Mouse (Mus musculus): ENCODE results near the gene Smyd3. TPM values are rescaled to one million over a fixed set of nuclear protein-coding genes. Genes with fewer than 3 reads are reported as not detected.

The Smyd3 gene
- total RNA-seq, 2 experiments from 2014 or later = 18.2 to 19.3 TPM

DNA sequence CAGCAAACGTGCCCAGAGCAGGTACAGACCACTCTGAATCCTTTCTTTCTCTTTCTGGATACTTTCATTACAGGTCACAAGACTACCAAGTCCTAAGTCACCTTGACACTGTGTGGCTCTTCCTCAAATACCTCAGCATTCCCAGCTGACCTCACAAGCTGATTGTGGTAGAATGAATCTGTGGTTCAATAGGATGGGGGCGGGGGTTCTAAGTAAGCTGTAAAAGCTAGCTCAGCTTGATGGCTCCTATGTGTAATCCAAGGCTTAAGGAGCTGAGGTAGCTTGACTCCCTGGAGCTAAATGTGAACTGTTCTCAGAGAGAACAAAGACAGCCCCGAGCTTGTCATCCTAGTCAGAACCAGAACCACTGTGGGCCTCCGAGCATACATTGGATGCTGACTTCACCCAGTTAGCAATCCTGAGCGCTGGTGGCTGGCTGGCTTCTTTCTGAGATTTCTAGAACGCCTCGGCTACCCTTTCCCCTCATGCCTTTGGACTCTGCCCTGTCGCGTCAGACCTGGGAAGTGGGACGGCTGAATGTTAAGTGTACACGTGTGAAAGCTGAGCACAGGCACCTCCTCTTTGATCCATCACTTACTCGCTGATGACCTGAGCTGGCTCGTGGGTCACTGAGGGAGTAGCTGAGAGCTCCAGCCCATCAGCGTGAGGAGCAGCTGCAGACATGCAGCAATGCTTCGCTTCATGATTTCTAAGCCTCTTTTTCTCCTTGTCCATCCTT, 131.4 kb downstream of the Smyd3 start:
- no peak for DNase-seq (ENCODE audit: low spot score in 2 of 2)

DNA sequence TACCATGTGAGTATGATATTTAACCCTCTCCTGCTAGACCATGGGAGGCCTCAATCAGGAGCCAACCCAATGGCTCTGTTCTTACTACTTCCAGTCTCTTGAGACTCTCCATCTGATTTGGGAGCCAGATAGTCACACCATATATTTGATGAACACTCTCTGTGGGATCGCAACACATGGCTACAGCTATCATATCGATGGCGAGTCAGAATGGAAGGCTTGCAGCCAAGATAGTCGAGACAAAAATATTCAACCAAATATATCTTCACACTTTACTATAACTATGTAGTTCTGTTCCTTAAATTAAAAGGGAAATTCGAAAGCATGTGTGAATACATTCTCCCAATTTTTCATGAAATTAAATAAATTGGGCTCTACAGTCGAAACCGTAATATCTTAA, 132.2 kb downstream of the Smyd3 start:
- DNase-seq (ENCODE audit: low spot score in 2 of 2) = no peak

DNA sequence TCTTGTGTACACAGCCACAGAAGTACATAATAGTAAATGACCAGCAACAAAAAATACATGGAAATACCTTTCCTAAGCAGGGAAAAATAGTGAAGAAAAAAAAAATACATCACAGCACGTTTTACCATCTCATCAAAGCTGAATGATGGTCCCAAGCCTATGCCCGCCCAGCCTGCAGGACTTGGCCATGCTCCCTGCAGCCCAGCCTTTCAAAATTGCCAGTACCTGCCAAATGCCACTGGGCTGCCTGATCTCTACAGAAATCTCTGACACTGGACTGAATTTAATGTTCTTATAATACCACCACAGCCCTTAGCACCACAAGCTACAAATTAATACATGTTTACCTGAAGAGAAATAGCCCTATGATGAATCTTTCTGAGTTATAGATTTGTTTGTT, 133.5 kb downstream of the Smyd3 start:
- DNase-seq (ENCODE audit: low spot score in 2 of 2) = no peak

DNA sequence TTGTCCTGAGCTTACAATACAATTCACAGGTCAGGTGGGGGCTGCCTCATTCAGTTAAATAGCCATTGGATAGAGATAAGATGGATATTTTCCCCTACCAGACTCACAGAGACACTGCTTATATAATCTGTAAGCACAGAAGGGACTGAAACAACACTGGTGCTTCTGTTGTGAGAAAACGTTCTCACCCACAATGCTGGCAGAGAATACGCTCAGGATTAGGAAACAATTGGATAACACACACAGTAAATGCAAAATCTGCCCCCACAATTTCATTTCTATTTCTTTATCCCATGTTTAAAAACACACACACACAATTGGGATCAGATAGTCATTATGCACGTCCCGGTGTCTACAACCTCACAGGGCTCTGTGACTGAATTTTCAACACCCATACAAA, 139.7 kb downstream of the Smyd3 start:
- DNase-seq (ENCODE audit: low spot score in 2 of 2) = peak in 1 of 2 experiments; percentile 40

DNA sequence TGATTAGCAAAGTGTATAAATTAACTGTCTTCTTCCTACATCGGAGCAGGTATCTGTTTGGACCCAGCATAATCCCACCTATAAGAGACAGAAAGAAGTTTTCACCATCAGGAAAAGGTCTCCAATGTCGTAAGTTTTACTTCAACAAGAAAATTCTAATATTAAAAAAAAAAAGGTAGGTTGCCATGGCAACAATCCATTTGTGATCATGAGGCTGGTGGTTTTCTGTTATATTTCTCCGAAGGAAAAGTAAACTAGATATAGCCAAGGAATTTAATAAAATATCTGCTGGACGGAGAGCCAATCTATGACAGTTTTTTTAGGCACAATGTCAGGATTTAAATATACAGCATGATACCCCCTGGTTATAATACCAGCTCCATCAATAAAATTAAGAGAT, 142.9 kb downstream of the Smyd3 start:
- no peak for DNase-seq (ENCODE audit: low spot score in 2 of 2)

DNA sequence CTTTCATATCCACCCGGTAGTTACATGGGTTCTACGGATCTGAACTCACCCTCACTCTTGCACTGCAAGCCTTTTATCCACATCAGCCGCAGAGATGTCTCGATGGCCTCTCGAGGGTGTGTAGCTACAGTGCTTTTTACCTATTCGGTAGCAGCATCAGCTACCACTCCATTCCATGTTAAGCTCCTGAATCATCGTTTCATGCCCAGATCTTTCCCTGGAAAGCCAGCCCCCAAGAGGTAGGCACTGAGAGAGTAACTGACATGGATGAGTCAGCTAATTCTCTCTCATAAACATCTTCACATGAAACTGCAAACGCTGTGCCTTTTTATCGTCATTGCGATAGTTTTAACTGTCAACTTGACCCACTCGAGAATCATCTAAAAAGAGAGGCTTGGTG, 143.9 kb downstream of the Smyd3 start:
- no peak for DNase-seq (ENCODE audit: low spot score in 2 of 2)

DNA sequence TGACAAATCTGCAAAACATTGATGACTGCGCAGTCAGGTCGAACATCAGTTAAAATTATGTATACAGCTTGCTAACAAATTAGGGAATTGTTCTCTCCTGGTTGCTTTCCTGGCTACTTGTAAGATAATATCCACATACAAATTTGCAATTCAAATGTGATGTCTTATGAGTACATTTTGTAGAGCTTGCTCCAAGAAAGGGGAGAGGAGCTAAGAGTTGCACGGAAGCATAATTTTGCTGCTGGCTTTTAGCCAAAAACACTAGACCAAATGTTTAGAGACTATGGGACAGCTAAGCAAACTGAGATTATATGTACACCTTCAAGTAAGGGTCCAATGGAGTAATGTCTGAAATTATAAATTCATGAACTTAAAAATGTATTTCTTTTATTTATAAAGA, 146.7 kb downstream of the Smyd3 start:
- DNase-seq (ENCODE audit: low spot score in 2 of 2) = no peak

DNA sequence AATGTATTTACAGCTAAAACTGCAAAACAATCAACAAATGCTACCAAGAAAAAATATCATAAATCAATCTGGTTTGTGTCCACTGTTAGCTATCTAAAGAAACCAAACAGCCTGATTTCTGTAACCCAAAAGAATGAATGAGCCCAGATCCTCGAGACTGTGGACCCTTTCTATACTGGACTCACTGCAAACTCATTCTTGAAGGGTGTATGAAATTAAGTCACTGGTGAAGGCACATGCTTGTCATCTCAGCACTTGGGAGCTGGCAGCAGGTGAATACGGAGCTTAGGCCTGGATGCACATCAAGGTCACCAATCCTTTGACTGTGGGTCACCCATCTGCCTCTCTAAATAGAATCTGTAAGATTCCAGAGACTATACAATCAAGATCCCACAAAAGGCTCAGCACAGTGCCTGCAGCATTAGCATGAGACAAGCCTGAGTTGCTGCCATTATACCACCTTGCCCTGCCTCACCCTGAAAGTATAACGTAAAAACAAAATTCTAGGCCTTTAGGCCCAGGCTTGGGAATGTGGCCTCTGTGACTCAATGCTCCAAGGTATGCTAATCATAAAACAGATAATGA, 149.3 kb downstream of the Smyd3 start:
- DNase-seq (ENCODE audit: low spot score in 2 of 2) = no peak

DNA sequence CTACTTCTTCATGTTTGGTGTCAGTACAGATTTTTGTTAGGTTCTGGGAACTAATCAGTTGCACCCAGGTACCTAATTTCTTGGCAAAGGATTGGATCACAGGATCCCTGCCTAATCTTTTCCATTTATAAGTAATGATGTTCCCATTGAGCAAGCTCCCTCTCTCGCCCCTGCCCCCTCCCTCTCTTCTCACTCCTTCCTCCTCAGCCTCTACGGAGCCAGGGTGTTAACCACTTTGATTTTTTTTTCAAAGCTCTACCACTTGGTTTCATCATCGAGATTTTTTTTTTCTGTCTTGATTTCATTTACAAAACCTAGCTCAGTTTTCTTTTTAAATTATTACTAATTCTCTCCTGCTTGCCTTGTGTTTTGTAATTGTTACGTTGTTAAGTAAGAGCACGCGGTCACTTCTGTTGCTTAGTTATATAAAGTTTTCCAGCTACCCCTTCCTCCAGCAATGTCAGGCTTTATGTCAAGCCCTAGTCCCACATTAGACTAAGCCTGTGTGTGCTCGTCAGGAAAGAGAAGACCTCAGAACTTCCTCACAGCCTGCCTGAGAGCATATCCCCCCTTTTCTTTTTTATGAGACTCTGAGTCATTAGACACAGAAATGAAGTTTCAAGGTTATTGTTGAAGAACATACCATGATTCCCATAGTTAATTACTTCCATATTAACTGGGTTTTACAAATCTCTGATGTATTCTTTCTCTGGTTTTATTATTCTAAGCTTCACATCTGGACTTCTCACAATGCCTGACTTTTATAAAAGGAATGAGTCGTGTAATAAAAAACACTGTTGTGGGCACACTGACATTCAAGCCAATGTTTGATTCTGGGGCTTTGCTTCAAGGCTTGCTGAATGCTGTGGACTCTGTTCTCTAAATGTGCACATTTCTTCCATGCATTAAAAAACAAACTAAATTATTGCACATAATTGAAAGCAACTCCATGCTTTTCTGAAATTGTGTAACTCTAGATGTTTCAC, 156.1 kb downstream of the Smyd3 start:
- no peak for DNase-seq (ENCODE audit: low spot score in 2 of 2)

DNA sequence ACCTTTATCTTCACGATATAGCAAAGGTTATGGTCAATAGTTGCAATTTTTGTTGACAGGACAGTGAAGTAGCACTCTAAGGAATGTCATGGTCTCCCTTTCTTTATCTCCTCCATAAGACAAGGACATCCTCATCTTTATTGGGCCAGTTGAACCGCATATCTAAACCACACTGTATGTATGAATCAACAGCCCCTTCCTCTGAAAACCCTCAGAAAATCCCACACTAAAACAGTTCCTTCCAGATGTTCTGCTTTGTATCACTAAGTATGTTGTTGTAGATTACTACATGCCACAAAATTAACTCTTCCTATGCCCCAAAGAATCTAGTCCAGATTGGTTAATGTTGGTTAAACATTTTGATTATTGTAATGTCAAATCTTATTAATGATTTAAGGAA, 160.7 kb downstream of the Smyd3 start:
- DNase-seq (ENCODE audit: low spot score in 2 of 2) = no peak

DNA sequence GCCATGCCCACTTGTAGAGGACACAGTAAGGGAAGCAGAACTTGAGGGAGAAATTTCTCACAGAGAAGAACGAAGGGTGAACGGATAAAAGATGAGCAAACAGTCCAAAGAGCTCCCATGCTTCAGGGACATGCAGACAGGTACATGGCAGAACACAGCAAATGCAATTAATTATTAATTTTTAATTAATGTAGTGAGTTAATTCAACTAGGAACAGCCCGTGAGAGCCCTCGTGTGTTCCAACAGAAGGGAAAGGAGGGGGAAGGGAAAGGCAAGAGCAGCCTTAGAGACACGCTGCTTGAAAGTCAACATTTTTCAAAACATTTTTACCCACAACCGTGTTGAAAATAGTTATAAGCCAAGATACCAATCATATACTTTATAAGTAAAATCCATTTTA, 163.6 kb downstream of the Smyd3 start:
- DNase-seq (ENCODE audit: low spot score in 2 of 2) = no peak

DNA sequence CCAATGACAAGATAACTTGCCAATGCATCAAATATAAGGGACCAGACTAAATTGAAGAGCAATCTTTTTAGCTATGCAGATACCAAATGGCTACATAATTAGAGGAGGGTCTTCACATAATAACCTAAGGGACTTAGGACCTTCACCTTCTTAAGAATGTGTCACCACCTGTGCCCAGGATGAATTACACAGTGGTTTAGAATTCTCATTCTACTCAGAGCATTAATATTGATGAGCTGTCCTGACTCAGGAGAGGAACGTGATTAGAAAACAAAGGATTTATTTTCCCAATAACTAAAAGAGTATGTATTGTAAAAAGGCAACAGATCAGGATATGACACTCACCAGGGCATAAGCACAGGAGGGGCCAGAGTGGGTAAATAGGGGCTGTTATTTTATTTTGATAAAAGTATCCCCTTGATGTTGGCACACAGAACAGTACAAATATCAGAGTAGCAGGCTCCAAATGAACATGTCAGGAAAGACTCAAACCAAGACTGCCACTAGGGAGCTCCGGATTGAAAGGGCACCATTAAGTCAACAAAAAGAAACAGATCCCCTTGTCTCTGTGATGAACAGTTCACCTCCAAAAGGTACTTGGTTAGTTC, 172.4 kb downstream of the Smyd3 start:
- no peak for DNase-seq (ENCODE audit: low spot score in 2 of 2)

DNA sequence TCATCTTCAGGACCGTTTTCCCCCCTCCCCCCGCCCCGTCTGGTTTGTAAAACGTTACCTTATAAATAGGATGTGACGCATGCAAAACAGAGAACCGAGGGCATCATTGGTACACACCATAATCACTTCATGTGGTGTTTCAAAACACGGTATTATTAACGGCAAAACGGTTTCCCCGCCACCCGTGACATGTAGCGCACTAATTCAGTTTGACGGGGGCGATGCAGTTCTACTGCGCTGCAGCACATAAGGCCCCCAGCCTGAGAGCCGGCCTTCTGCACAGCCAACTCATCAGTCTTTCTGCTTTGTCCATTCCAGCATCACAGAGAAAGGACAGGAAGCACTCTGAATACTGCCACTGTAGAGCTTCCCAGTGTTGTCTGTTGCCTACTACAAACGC, 174.4 kb downstream of the Smyd3 start:
- DNase-seq (ENCODE audit: low spot score in 2 of 2) = no peak

DNA sequence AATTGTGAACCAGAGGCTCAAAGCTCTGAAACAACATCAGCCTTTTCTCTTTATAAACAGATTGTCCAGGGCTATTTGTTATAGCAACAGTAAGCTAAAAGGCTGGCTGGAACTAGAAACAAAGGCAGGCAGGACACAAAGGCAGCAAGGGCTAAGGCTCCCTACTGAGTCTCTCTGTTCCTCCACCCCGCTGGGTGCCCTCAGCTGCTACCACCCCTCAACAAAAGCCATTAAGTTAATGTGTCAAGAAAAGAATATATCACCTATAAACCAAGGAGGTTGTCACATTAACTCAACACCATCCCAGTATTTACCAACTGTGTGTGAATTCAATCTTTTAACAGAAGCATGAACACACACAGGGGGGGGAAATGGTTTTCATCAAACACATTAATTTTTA, 176.3 kb downstream of the Smyd3 start:
- DNase-seq (ENCODE audit: low spot score in 2 of 2) = no peak

DNA sequence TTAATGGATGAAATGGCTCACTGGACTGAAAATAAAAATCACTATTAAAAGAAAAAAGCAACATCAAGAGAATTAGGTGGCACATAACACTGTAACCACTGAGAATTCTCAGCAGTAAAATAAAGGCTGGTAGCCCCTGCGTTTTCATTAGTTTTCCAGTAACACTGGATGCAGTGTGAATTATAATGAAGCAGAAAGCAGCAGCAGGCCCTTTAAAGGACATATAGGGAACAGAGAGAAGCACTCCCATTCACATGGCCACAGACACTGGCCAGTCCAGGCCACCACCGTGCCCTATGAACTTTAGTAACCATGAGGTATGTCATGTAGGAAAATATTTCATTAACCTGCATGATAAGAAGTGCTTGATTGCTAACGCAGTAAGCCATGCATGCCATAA, 178.8 kb downstream of the Smyd3 start:
- no peak for DNase-seq (ENCODE audit: low spot score in 2 of 2)

DNA sequence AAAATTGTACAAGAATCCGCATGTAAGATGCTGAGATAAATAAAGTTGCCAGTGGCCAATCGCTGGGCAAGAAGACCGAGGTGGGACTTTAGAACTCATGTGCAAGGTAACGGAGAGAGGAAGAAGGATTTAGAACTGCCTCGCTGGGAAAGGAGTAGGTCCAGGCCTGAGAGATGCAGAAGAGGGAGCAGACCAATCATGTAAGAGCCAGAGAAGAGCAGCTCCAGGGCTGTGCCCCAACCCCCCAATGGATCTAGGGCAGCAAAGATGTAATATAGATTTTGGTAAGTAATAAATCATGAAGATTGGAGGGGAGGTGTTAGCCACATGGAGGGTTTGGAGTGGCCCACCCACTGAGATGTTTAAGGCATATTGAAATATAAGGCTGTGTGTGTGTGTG, 180.3 kb downstream of the Smyd3 start:
- no peak for DNase-seq (ENCODE audit: low spot score in 2 of 2)

DNA sequence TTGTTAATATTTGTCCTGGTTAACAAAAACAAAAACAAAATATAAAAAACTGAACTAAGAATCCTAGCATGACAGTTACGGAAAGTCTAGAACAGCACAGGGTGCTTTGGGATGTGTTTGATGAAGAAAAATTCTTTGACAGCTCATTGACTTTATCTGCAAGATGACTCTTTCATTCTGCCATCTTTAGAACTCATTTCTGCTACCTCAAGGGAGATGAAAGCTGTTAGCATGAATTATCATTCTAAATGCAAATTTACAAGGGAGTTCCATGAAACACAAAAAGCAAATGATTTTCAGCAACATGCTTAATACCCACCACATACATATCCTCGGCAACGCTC, 190.9 kb downstream of the Smyd3 start:
- DNase-seq (ENCODE audit: low spot score in 2 of 2) = no peak

DNA sequence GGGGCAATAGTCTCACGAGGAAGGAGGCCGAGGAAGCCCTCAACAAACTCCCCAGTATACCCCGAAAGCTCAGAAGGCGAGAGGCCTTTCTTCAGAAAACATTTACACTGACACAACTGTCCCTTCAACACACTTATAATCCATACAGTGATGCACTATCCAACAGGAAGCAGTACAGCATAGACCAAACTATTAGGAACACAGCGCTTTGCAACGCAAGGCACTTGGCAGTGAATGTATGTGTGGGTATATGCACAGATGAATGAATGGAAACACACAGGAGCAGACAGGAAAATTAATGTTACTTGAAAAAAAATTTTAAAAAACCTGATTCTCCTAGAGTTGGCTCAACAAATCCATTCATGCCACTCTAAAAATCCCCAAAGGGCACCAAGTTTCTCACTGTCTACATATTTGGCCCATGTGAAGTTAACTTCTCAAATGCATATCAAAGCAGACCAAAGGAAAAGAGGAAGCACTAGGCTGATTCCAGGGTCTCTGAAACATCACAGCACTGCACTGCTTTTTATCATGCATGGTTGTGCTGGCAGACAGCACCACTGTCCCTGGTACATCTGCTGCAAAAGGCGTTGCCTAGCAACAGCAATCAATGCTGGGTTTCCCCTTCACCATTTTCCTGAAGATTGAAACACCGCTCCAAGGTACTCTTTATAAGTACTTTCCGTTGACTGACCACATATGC, 191.4 kb downstream of the Smyd3 start:
- peak; percentile 48 to 76 for DNase-seq (ENCODE audit: low spot score in 2 of 2)

DNA sequence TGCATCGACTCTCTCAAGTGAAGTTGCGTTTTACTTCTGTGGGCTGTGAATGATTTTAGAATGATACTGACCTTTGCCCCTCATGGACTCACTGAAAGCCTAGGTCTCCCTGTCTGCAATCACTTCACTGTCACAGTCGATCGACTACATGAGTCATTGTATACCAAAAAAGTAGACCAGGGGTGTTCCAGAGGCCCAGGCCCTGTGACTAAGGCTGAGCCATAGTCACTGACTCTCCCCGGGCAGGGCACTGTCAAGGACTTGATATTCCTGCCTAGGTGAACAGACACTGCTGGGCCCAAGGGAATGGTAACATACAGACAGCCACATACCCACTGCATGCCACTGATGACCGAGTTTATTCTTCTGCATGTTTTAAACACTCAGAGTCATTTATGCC, 193.6 kb downstream of the Smyd3 start:
- DNase-seq (ENCODE audit: low spot score in 2 of 2) = no peak

DNA sequence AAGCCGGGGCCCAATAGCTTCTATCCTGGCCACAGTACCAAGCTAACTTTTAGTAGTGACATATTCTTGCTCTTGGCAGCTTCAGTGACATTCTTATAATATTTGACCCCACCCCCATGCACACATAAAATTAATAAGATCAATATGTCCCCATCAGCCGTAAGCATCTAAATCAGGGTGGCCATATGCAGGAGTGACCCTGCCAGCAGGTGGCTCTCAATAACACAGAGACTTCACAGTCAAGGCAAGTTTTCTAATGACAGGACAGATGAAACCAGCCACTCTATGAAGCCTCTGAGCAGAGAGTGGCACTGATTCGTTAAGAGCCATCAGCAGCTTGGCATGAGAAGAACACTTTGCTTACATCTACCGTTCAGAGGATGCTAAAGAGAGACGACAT, 204.2 kb downstream of the Smyd3 start:
- no peak for DNase-seq (ENCODE audit: low spot score in 2 of 2)

DNA sequence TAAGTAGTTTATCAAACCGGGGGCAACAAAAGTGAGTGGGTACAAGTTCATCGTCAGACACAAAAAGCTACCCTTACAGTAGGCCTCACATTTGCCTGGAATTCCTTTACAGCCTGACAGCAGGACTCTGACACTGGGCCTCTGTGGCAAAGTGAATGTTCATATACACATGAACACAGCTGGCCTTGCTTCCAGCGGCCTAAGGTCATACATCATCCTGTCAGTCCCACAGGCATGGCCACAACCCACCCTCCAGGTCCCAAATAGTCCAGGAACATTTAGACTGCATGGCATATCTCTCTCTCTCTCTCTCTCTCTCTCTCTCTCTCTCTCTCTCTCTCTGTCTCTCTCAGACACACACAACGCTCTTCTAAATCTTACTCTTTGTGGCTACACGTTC, 208.4 kb downstream of the Smyd3 start:
- no peak for DNase-seq (ENCODE audit: low spot score in 2 of 2)
